Comparison of ENCODE assay signal across 23 mouse cellular contexts in the genomic region with DNA sequence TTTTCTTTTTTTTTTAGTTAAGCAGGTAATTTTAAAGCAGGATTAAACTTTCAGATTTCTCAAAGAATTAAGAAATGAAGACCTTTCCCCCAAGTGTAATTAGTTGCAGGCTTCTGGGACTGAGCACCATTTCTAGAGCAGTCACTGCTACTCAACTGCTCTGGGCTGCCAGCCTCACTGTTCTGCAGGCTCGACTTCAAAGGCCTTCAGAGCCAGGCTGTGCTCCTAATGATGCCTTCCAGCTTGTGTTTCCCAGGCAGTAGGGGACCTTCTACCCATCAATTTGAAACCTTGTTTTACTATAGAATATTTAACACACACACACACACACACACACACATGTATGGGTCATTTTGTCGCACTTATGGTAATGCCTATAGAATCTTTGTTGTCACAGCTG. TPM values are rescaled to one million over a fixed set of nuclear protein-coding genes. Genes with fewer than 3 reads are reported as not detected.
DNase-seq lines count a peak whose midpoint lies in the region; ATAC-seq lines count a peak whose summit lies in the region.
"Had no signal": no experiment of that assay in that cellular context is flagged by ENCODE, and none has a peak within 500 bp of the region (broad histone marks: within the 10 kb centered on the region; RNA-seq: fewer than 3 reads in every experiment).

No protein-coding gene starts in this region.

- no peaks in the 10 kb centered on the region for H3K9me3 ChIP-seq in midbrain, embryonic 15.5 days
- H3K9me3 ChIP-seq in midbrain, embryonic 10.5 days (replicated peaks), result no peaks in the 10 kb centered on the region
- no peaks in the 10 kb centered on the region for H3K9me3 ChIP-seq in limb, embryonic 10.5 days (replicated peaks)
- H3K9me3 ChIP-seq in forebrain, embryonic 12.5 days, result no peaks in the 10 kb centered on the region
- H3K9me3 ChIP-seq: embryonic facial prominence, embryonic 15.5 days; forebrain, embryonic 10.5 days; forebrain, embryonic 15.5 days; heart, embryonic 13.5 days; hindbrain, embryonic 13.5 days had no signal

- peak; percentile 42 for DNase-seq in embryo, embryonic 11 days
- DNase-seq in embryo, embryonic 10.5 days (ENCODE audit: low spot score), result no peak
- no peak for DNase-seq in midbrain, embryonic 10.5 days (ENCODE audit: low spot score)
- DNase-seq in limb, embryonic 10.5 days (ENCODE audit: low spot score), result peak; percentile 36
- DNase-seq in adrenal gland, postnatal 25 days, result no peak
- DNase-seq: adrenal gland, postnatal 10 days; cerebellum, adult 18-20 months; cerebellum, adult 9-11 months; cerebellum, postnatal 36 days; gastrocnemius, postnatal 14 days; heart, postnatal 36 days had no signal

- no peaks in the 10 kb centered on the region for H3K36me3 ChIP-seq in midbrain, embryonic 15.5 days (replicated peaks)
- no peaks in the 10 kb centered on the region for H3K36me3 ChIP-seq in midbrain, embryonic 10.5 days
- no peaks in the 10 kb centered on the region for H3K36me3 ChIP-seq in limb, embryonic 10.5 days
- H3K36me3 ChIP-seq in forebrain, embryonic 12.5 days (replicated peaks), result no peaks in the 10 kb centered on the region
- H3K36me3 ChIP-seq: embryonic facial prominence, embryonic 15.5 days; forebrain, embryonic 10.5 days; forebrain, embryonic 15.5 days; heart, embryonic 13.5 days; hindbrain, embryonic 13.5 days had no signal

- H3K27me3 ChIP-seq in midbrain, embryonic 15.5 days (replicated peaks), result no peaks in the 10 kb centered on the region
- no peaks in the 10 kb centered on the region for H3K27me3 ChIP-seq in midbrain, embryonic 10.5 days (ENCODE audit: low read depth, poor library complexity, severe bottlenecking)
- no peaks in the 10 kb centered on the region for H3K27me3 ChIP-seq in limb, embryonic 10.5 days (ENCODE audit: low read depth, poor library complexity, severe bottlenecking)
- no peaks in the 10 kb centered on the region for H3K27me3 ChIP-seq in forebrain, embryonic 12.5 days
- H3K27me3 ChIP-seq: embryonic facial prominence, embryonic 15.5 days; forebrain, embryonic 15.5 days; heart, embryonic 13.5 days; hindbrain, embryonic 13.5 days had no signal

- no peak overlapping the region for H3K9ac ChIP-seq in midbrain, embryonic 15.5 days
- no peak overlapping the region for H3K9ac ChIP-seq in forebrain, embryonic 12.5 days
- H3K9ac ChIP-seq: embryonic facial prominence, embryonic 15.5 days; forebrain, embryonic 15.5 days; heart, embryonic 13.5 days; hindbrain, embryonic 13.5 days had no signal

- WGBS in midbrain, embryonic 15.5 days, result 38% methylated on average over 2 of the region's 2 CpGs
- WGBS in midbrain, embryonic 10.5 days, result 64% methylated on average over 2 of the region's 2 CpGs
- WGBS in limb, embryonic 10.5 days, result 17% methylated on average over 2 of the region's 2 CpGs
- 46% methylated on average over 2 of the region's 2 CpGs for WGBS in forebrain, embryonic 12.5 days

- no peak overlapping the region for H3K4me3 ChIP-seq in midbrain, embryonic 15.5 days
- no peak overlapping the region for H3K4me3 ChIP-seq in midbrain, embryonic 10.5 days
- H3K4me3 ChIP-seq in limb, embryonic 10.5 days, result no peak overlapping the region
- H3K4me3 ChIP-seq in forebrain, embryonic 12.5 days (replicated peaks), result no peak overlapping the region
- H3K4me3 ChIP-seq: embryonic facial prominence, embryonic 15.5 days; erythroblast, embryonic 14.5 days; forebrain, embryonic 10.5 days; forebrain, embryonic 15.5 days; heart, embryonic 13.5 days; hindbrain, embryonic 13.5 days had no signal

- ATAC-seq in midbrain, embryonic 15.5 days (replicated peaks), result no peak
- ATAC-seq in forebrain, embryonic 12.5 days (ENCODE audit: low FRiP score), result no peak
- ATAC-seq: forebrain, embryonic 15.5 days; hindbrain, postnatal 0 days had no signal

- no peak overlapping the region for H3K4me2 ChIP-seq in midbrain, embryonic 15.5 days
- no peak overlapping the region for H3K4me2 ChIP-seq in forebrain, embryonic 12.5 days
- H3K4me2 ChIP-seq: embryonic facial prominence, embryonic 15.5 days; forebrain, embryonic 15.5 days; heart, embryonic 13.5 days; hindbrain, embryonic 13.5 days had no signal

- H3K27ac ChIP-seq in midbrain, embryonic 15.5 days, result 0 out of 2 replicates have a peak overlapping the region, but pooled peaks have one; percentile 15
- no peak overlapping the region for H3K27ac ChIP-seq in midbrain, embryonic 10.5 days (replicated peaks)
- peak overlapping the region; percentile 72; the same call in 1 of the 2 replicates for H3K27ac ChIP-seq in limb, embryonic 10.5 days
- H3K27ac ChIP-seq in forebrain, embryonic 12.5 days, result no peak overlapping the region
- H3K27ac ChIP-seq: embryonic facial prominence, embryonic 15.5 days; forebrain, embryonic 10.5 days; forebrain, embryonic 15.5 days; heart, embryonic 13.5 days; hindbrain, embryonic 13.5 days; hindbrain, postnatal 0 days had no signal

- H3K4me1 ChIP-seq in midbrain, embryonic 15.5 days, result no peaks in the 10 kb centered on the region
- 0 out of 2 replicates have a peak, but pooled peaks cover 3% of the 10 kb centered on the region for H3K4me1 ChIP-seq in midbrain, embryonic 10.5 days
- peaks cover 20% of the 10 kb centered on the region for H3K4me1 ChIP-seq in limb, embryonic 10.5 days
- no peaks in the 10 kb centered on the region for H3K4me1 ChIP-seq in forebrain, embryonic 12.5 days
- H3K4me1 ChIP-seq: forebrain, embryonic 15.5 days; heart, embryonic 13.5 days; hindbrain, embryonic 13.5 days had no signal

RNA-seq across cellular contexts. Expression of a gene that starts 34.9 kb away (rescaled TPM):
- polyA plus RNA-seq in midbrain, embryonic 15.5 days (2015; fragmentation: Nextera tagmentation; extraction: Ambion mirVana), result 1.4 and 1.8 TPM in 2 replicates
- 0.77 and 0.82 TPM in 2 replicates for polyA plus RNA-seq in midbrain, embryonic 10.5 days (2016; fragmentation: Nextera tagmentation; extraction: Ambion mirVana)
- 0.08 and 0.26 TPM in 2 replicates for polyA plus RNA-seq in limb, embryonic 10.5 days (2016; fragmentation: Nextera tagmentation; extraction: Ambion mirVana)
- 0.36 TPM in 1 of 2 replicates, not detected in the other for total RNA-seq in adrenal gland, postnatal 25 days (2021)
- polyA plus RNA-seq in forebrain, embryonic 12.5 days (2016; fragmentation: Nextera tagmentation; extraction: Ambion mirVana), result 0.13 and 0.37 TPM in 2 replicates
- total RNA-seq: adrenal gland, postnatal 10 days; heart, adult 8-10 months; heart, postnatal 36 days; MEL had no signal
- polyA plus RNA-seq: erythroblast, embryonic 14.5 days; heart, embryonic 13.5 days; heart, postnatal 0 days had no signal

RNA-seq across cellular contexts. Expression of a gene that starts 54.6 kb away (rescaled TPM):
- 21.5 and 23.1 TPM in 2 replicates for polyA plus RNA-seq in midbrain, embryonic 15.5 days (2015; fragmentation: Nextera tagmentation; extraction: Ambion mirVana)
- polyA plus RNA-seq in midbrain, embryonic 10.5 days (2016; fragmentation: Nextera tagmentation; extraction: Ambion mirVana), result 14.0 and 17.1 TPM in 2 replicates
- 11.0 and 13.2 TPM in 2 replicates for polyA plus RNA-seq in limb, embryonic 10.5 days (2016; fragmentation: Nextera tagmentation; extraction: Ambion mirVana)
- total RNA-seq in adrenal gland, postnatal 25 days (2021), result 10.7 and 12.4 TPM in 2 replicates
- 21.6 and 22.1 TPM in 2 replicates for polyA plus RNA-seq in forebrain, embryonic 12.5 days (2016; fragmentation: Nextera tagmentation; extraction: Ambion mirVana)

Comparison
In these comparisons a context has a peak if more than half of its experiments do, and no peak if none do; other contexts are left out.
1. DNase-seq: peak in embryo, embryonic 11 days (single experiment) and limb, embryonic 10.5 days (single experiment); none in embryo, embryonic 10.5 days (single experiment), midbrain, embryonic 10.5 days (single experiment) and adrenal gland, postnatal 25 days (single experiment).
2. H3K27ac ChIP-seq: peak in midbrain, embryonic 15.5 days (single experiment) and limb, embryonic 10.5 days (single experiment); none in midbrain, embryonic 10.5 days (single experiment) and forebrain, embryonic 12.5 days (single experiment).